Mouse (Mus musculus): Measurements from ENCODE around the gene Brd2.

- TF ChIP-seq CTCF (IDR thresholded peaks at IDR 0.05; ENCODE audit: insufficient read depth, low read depth, low read length) (no peak), POLR2A (IDR thresholded peaks at IDR 0.05; ENCODE audit: insufficient read depth, low read depth, low read length) (no peak)
Measured at GRCm38 (mm10) chr17:34117421-34118112, 4.9 kb downstream of the Brd2 start.

Data from olfactory bulb, adult 2 months (tissue).